Mouse (Mus musculus) kidney, adult 10 weeks (tissue): ENCODE measurements around the gene B4galnt2. TPM values are rescaled to one million over a fixed set of nuclear protein-coding genes. Genes with fewer than 3 reads are reported as not detected.

ENCODE experiments used
- polyA plus RNA-seq: library from polyadenylated mRNA; stranded (reverse); fragments of 350-450 nt; fragmentation: Illumina TruSeq; extraction: RNeasy Lipid Tissue Mini Kit (QIAGEN cat#74804); gene quantifications from one replicate; pipeline ENCODE4 v1.2.3, GENCODE M21; 2014; ENCODE audit warnings: low read depth, low replicate concordance

Gene B4galnt2
- polyA plus RNA-seq = not detected

GRCm38 (mm10) chr11:95914571-95914991 lies at the start of gene B4galnt2:
Gene B4galnt2 (minus strand): TSS chr11:95914891.

GRCm38 (mm10) chr11:95842074-95842681 lies 72.5 kb downstream of the B4galnt2 start, which contains the start of gene Abi3:
Gene Abi3 (minus strand): TSS chr11:95842476.

GRCm38 (mm10) chr11:95837059-95837458 lies 77.6 kb downstream of the B4galnt2 start, which contains the start of gene Gngt2:
Gene Gngt2 (plus strand): TSS chr11:95837216.

GRCm38 (mm10) chr11:95824071-95824876 lies 90.4 kb downstream of the B4galnt2 start, which contains the start of gene Phospho1:
Gene Phospho1 (plus strand): TSS chr11:95824499.

Other genes starting within 250 kb of the B4galnt2 start
- gene Phb, start 247.9 kb downstream of the B4galnt2 start, polyA plus RNA-seq = 15.4 TPM
- gene Zfp652, start 202.2 kb downstream of the B4galnt2 start, polyA plus RNA-seq = 10.8 TPM
- gene B130006D01Rik, start 191.3 kb downstream of the B4galnt2 start, polyA plus RNA-seq = not detected
- gene Phospho1, start 90.4 kb downstream of the B4galnt2 start, polyA plus RNA-seq = not detected
- 3.1 TPM for gene Gngt2, start 77.7 kb downstream of the B4galnt2 start, polyA plus RNA-seq
- gene Abi3, start 72.4 kb downstream of the B4galnt2 start, polyA plus RNA-seq = not detected
- gene Igf2bp1, start 91.0 kb upstream of the B4galnt2 start, polyA plus RNA-seq = 0.73 TPM
- not detected for gene Gip, start 109.7 kb upstream of the B4galnt2 start, polyA plus RNA-seq
- 19.2 TPM for gene Snf8, start 120.0 kb upstream of the B4galnt2 start, polyA plus RNA-seq
- 22.4 TPM for gene Ube2z, start 150.5 kb upstream of the B4galnt2 start, polyA plus RNA-seq
- gene Atp5g1, start 160.8 kb upstream of the B4galnt2 start, polyA plus RNA-seq = 6.9 TPM
- gene Calcoco2, start 197.1 kb upstream of the B4galnt2 start, polyA plus RNA-seq = not detected
- not detected for gene Ttll6, start 218.9 kb upstream of the B4galnt2 start, polyA plus RNA-seq